Mouse (Mus musculus): Measurements from ENCODE around the gene Arl3. TPM values are rescaled to one million over a fixed set of nuclear protein-coding genes. Genes with fewer than 3 reads are reported as not detected.
A peak's percentile ranks its signal among the peaks of the same experiment; 100 is the strongest.

The Arl3 gene
- polyA plus RNA-seq, 1 experiment from 2014 or later: 130 TPM

GRCm38 (mm10) chr19:46509736-46510135, 63.3 kb downstream of the Arl3 start:
- Histone ChIP-seq H3K9me3 (replicated peaks; ENCODE audit: control insufficient read depth, low read length) (no peaks in the 10 kb centered on the region), H3K4me3 (ENCODE audit: low read depth, low read length) (no peak overlapping the region), H3K36me3 (replicated peaks; ENCODE audit: control insufficient read depth, insufficient read depth, low read depth, low read length) (peaks cover 18% of the 10 kb centered on the region), H3K4me2 (ENCODE audit: low read depth, low read length) (no peak overlapping the region), H3K4me1 (ENCODE audit: control insufficient read depth, insufficient read depth, low read length) (peaks cover 3% of the 10 kb centered on the region), H3K9ac (replicated peaks; ENCODE audit: low read length) (no peak overlapping the region), H3K27ac (replicated peaks; ENCODE audit: low read depth, low read length) (no peak overlapping the region), H3K27me3 (ENCODE audit: control insufficient read depth, insufficient read depth, low read length) (no peaks in the 10 kb centered on the region)
- 91% methylated on average over 4 of the region's 4 CpGs for WGBS
- DNase-seq (ENCODE audit: low spot score) (no peak), ATAC-seq (replicated peaks; ENCODE audit: insufficient number of reproducible peaks, low FRiP score, low TSS enrichment, low read depth) (no peak)

- 91% methylated on average over 3 of the region's 3 CpGs for WGBS
- Histone ChIP-seq H3K27ac (replicated peaks; ENCODE audit: low read depth, low read length) (no peak overlapping the region), H3K4me2 (ENCODE audit: low read depth, low read length) (no peak overlapping the region), H3K4me1 (ENCODE audit: control insufficient read depth, insufficient read depth, low read length) (peaks cover 3% of the 10 kb centered on the region), H3K9me3 (replicated peaks; ENCODE audit: control insufficient read depth, low read length) (no peaks in the 10 kb centered on the region), H3K36me3 (replicated peaks; ENCODE audit: control insufficient read depth, insufficient read depth, low read depth, low read length) (peaks cover 13% of the 10 kb centered on the region), H3K4me3 (ENCODE audit: low read depth, low read length) (no peak overlapping the region), H3K27me3 (ENCODE audit: control insufficient read depth, insufficient read depth, low read length) (no peaks in the 10 kb centered on the region), H3K9ac (replicated peaks; ENCODE audit: low read length) (no peak overlapping the region)
- no peak for DNase-seq (ENCODE audit: low spot score)
- no peak for ATAC-seq (replicated peaks; ENCODE audit: insufficient number of reproducible peaks, low FRiP score, low TSS enrichment, low read depth)
Observed at GRCm38 (mm10) chr19:46509202-46509601, 63.8 kb downstream of the Arl3 start.

- Histone ChIP-seq H3K27me3 (ENCODE audit: control insufficient read depth, insufficient read depth, low read length) (no peaks in the 10 kb centered on the region), H3K9ac (replicated peaks; ENCODE audit: low read length) (no peak overlapping the region), H3K27ac (replicated peaks; ENCODE audit: low read depth, low read length) (no peak overlapping the region), H3K4me1 (ENCODE audit: control insufficient read depth, insufficient read depth, low read length) (peaks cover 3% of the 10 kb centered on the region), H3K4me2 (ENCODE audit: low read depth, low read length) (no peak overlapping the region), H3K36me3 (replicated peaks; ENCODE audit: control insufficient read depth, insufficient read depth, low read depth, low read length) (peaks cover 8% of the 10 kb centered on the region), H3K4me3 (ENCODE audit: low read depth, low read length) (no peak overlapping the region), H3K9me3 (replicated peaks; ENCODE audit: control insufficient read depth, low read length) (no peaks in the 10 kb centered on the region)
- no peak for ATAC-seq (replicated peaks; ENCODE audit: insufficient number of reproducible peaks, low FRiP score, low TSS enrichment, low read depth)
- DNase-seq (ENCODE audit: low spot score): no peak
- 81% methylated on average over 3 of the region's 3 CpGs for WGBS
Observed at GRCm38 (mm10) chr19:46508738-46509137, 64.3 kb downstream of the Arl3 start.

GRCm38 (mm10) chr19:46507806-46508205, 65.2 kb downstream of the Arl3 start:
- DNase-seq (ENCODE audit: low spot score): no peak
- ATAC-seq (replicated peaks; ENCODE audit: insufficient number of reproducible peaks, low FRiP score, low TSS enrichment, low read depth): no peak
- no peak overlapping the region for H3K9ac ChIP-seq (replicated peaks; ENCODE audit: low read length)
- H3K4me1 ChIP-seq (ENCODE audit: control insufficient read depth, insufficient read depth, low read length): peaks cover 3% of the 10 kb centered on the region
- no peak overlapping the region for H3K27ac ChIP-seq (replicated peaks; ENCODE audit: low read depth, low read length)
- no peaks in the 10 kb centered on the region for H3K27me3 ChIP-seq (ENCODE audit: control insufficient read depth, insufficient read depth, low read length)
- 92% methylated on average over 1 of the region's 1 CpGs for WGBS
- H3K4me2 ChIP-seq (ENCODE audit: low read depth, low read length): no peak overlapping the region
- H3K4me3 ChIP-seq (ENCODE audit: low read depth, low read length): no peak overlapping the region
- no peaks in the 10 kb centered on the region for H3K9me3 ChIP-seq (replicated peaks; ENCODE audit: control insufficient read depth, low read length)
- peaks cover 3% of the 10 kb centered on the region for H3K36me3 ChIP-seq (replicated peaks; ENCODE audit: control insufficient read depth, insufficient read depth, low read depth, low read length)

GRCm38 (mm10) chr19:46507181-46507581, 65.8 kb downstream of the Arl3 start:
- no peaks in the 10 kb centered on the region for H3K9me3 ChIP-seq (replicated peaks; ENCODE audit: control insufficient read depth, low read length)
- H3K9ac ChIP-seq (replicated peaks; ENCODE audit: low read length): peak overlapping the region; percentile 52
- ATAC-seq (replicated peaks; ENCODE audit: insufficient number of reproducible peaks, low FRiP score, low TSS enrichment, low read depth) (no peak), DNase-seq (ENCODE audit: low spot score) (peak; percentile 44)
- H3K27ac ChIP-seq (replicated peaks; ENCODE audit: low read depth, low read length): peak overlapping the region; percentile 42
- WGBS: 40% methylated on average over 8 of the region's 8 CpGs
- H3K36me3 ChIP-seq (replicated peaks; ENCODE audit: control insufficient read depth, insufficient read depth, low read depth, low read length): peaks cover 3% of the 10 kb centered on the region
- H3K27me3 ChIP-seq (ENCODE audit: control insufficient read depth, insufficient read depth, low read length): no peaks in the 10 kb centered on the region
- no peak overlapping the region for H3K4me3 ChIP-seq (ENCODE audit: low read depth, low read length)
- peak overlapping the region; percentile 11 for H3K4me2 ChIP-seq (ENCODE audit: low read depth, low read length)
- peaks cover 3% of the 10 kb centered on the region for H3K4me1 ChIP-seq (ENCODE audit: control insufficient read depth, insufficient read depth, low read length)

GRCm38 (mm10) chr19:46506372-46506717, 66.7 kb downstream of the Arl3 start:
- no peak for ATAC-seq (replicated peaks; ENCODE audit: insufficient number of reproducible peaks, low FRiP score, low TSS enrichment, low read depth)
- H3K4me2 ChIP-seq (ENCODE audit: low read depth, low read length): peak overlapping the region; percentile 1; the same call in 1 of the 2 replicates
- H3K27ac ChIP-seq (replicated peaks; ENCODE audit: low read depth, low read length): no peak overlapping the region
- H3K4me1 ChIP-seq (ENCODE audit: control insufficient read depth, insufficient read depth, low read length): peaks cover 3% of the 10 kb centered on the region
- no peak overlapping the region for H3K4me3 ChIP-seq (ENCODE audit: low read depth, low read length)
- no peak for DNase-seq (ENCODE audit: low spot score)
- peaks cover 2% of the 10 kb centered on the region for H3K36me3 ChIP-seq (replicated peaks; ENCODE audit: control insufficient read depth, insufficient read depth, low read depth, low read length)
- H3K9me3 ChIP-seq (replicated peaks; ENCODE audit: control insufficient read depth, low read length): no peaks in the 10 kb centered on the region
- peak overlapping the region; percentile 35; the same call in 1 of the 2 replicates for H3K9ac ChIP-seq (replicated peaks; ENCODE audit: low read length)
- no peaks in the 10 kb centered on the region for H3K27me3 ChIP-seq (ENCODE audit: control insufficient read depth, insufficient read depth, low read length)
- 75% methylated on average over 3 of the region's 3 CpGs for WGBS

GRCm38 (mm10) chr19:46505646-46506371, 67.2 kb downstream of the Arl3 start:
- Histone ChIP-seq H3K27me3 (ENCODE audit: control insufficient read depth, insufficient read depth, low read length) (no peaks in the 10 kb centered on the region), H3K4me1 (ENCODE audit: control insufficient read depth, insufficient read depth, low read length) (peaks cover 3% of the 10 kb centered on the region), H3K9me3 (replicated peaks; ENCODE audit: control insufficient read depth, low read length) (no peaks in the 10 kb centered on the region), H3K9ac (replicated peaks; ENCODE audit: low read length) (no peak overlapping the region), H3K36me3 (replicated peaks; ENCODE audit: control insufficient read depth, insufficient read depth, low read depth, low read length) (no peaks in the 10 kb centered on the region; the same call in none of the 2 replicates), H3K27ac (replicated peaks; ENCODE audit: low read depth, low read length) (no peak overlapping the region), H3K4me3 (ENCODE audit: low read depth, low read length) (no peak overlapping the region), H3K4me2 (ENCODE audit: low read depth, low read length) (no peak overlapping the region)
- DNase-seq (ENCODE audit: low spot score) (no peak), ATAC-seq (replicated peaks; ENCODE audit: insufficient number of reproducible peaks, low FRiP score, low TSS enrichment, low read depth) (no peak)
- 85% methylated on average over 8 of the region's 8 CpGs for WGBS

- peak overlapping the region; percentile 93; the same call in 1 of the 2 replicates for H3K4me3 ChIP-seq (ENCODE audit: low read depth, low read length)
- H3K4me1 ChIP-seq (ENCODE audit: control insufficient read depth, insufficient read depth, low read length): peaks cover 3% of the 10 kb centered on the region
- ATAC-seq (replicated peaks; ENCODE audit: insufficient number of reproducible peaks, low FRiP score, low TSS enrichment, low read depth) (no peak), DNase-seq (ENCODE audit: low spot score) (no peak)
- H3K9ac ChIP-seq (replicated peaks; ENCODE audit: low read length): no peak overlapping the region; the same call in 1 of the 2 replicates
- no peaks in the 10 kb centered on the region; the same call in none of the 2 replicates for H3K36me3 ChIP-seq (replicated peaks; ENCODE audit: control insufficient read depth, insufficient read depth, low read depth, low read length)
- H3K4me2 ChIP-seq (ENCODE audit: low read depth, low read length): peak overlapping the region; percentile 94
- H3K27me3 ChIP-seq (ENCODE audit: control insufficient read depth, insufficient read depth, low read length): no peaks in the 10 kb centered on the region
- H3K9me3 ChIP-seq (replicated peaks; ENCODE audit: control insufficient read depth, low read length): no peaks in the 10 kb centered on the region
- 58% methylated on average over 9 of the region's 9 CpGs for WGBS
- H3K27ac ChIP-seq (replicated peaks; ENCODE audit: low read depth, low read length): no peak overlapping the region; the same call in 1 of the 2 replicates
Observed at GRCm38 (mm10) chr19:46504822-46505417, 68.1 kb downstream of the Arl3 start.

Data from embryonic facial prominence, embryonic 11.5 days (tissue).